Mouse (Mus musculus): ENCODE results near the gene Mkrn2. TPM values are rescaled to one million over a fixed set of nuclear protein-coding genes. Genes with fewer than 3 reads are reported as not detected.

Gene Mkrn2
- total RNA-seq (2012; rRNA removed): 13.1 and 15.8 TPM in 2 replicates
- polyA plus RNA-seq (2012; ENCODE audit: insufficient read depth in 1 of 2, insufficient read length in 2 of 2, low read depth in 1 of 2, low replicate concordance in 2 of 2, missing spikeins in 1 of 2): 10 to 100 TPM in 1 of 2 experiments, not detected in 1; 38.1 TPM

DNA sequence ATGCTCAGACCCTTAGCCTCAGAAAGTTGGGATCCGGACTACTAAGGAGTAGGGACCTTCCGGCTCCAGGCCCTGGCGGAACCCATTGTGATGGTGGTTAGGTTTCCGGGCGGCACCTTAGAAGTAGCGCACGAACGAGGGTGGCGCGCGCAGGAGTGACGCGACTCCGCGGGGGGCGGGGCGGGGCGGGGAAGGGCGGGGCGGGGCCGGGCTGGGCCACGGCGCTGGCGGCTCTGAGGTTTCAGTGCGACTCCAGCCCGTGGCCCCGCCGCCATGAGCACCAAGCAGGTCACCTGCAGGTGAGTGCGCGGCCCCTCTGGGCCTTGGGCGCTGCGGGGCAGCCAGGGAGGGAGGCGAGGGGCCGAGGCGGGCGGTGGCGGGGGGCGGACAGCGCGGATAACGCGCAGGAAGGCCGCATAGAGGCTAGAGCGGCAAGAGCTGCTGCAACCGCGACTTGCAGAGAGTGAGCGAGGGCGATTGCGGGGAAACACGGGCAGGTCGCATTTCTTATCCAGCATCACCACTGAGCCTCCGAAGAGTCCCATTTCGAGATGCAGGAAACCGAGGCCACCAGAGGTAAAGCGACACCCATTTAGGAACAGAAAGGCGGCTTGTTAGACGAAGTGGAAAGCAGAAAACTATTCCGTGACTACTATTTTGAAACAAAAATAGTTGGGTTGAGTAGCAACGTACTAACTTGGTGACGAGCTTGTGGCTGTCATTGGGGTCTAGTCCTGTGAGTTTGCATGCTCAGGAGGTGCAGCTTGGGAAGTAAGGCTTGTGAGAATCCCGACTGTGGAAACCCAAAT, at the start of gene Mkrn2:
Gene Mkrn2, plus strand, starts transcription at position 188 of the 809 bp plus-strand sequence.
- H3K36me3 ChIP-seq (ENCODE audit: control insufficient read depth in 1 of 2, insufficient read depth in 2 of 2, low read length in 2 of 2): peaks cover 0 to 10% of the 10 kb centered on the region in 2 experiments; a peak in 2 of 4 replicates
- peak within 1 kb of the TSS; percentile 78 for H3K27ac ChIP-seq (ENCODE audit: control insufficient read depth, low read depth, low read length)
- DNase-seq (ENCODE audit: low read depth, low spot score): peak; percentile 92
- no peaks in the 10 kb centered on the region for H3K27me3 ChIP-seq (ENCODE audit: control insufficient read depth in 1 of 2, insufficient read depth in 2 of 2, low read length in 2 of 2)
- TF ChIP-seq MXI1 (IDR thresholded peaks at IDR 0.05; ENCODE audit: low read depth, low read length) (peak; percentile 67; the same call in 1 of the 2 replicates), MYC (IDR thresholded peaks at IDR 0.05; ENCODE audit: low read depth, low read length) (peak; percentile 47; the same call in 1 of the 2 replicates), JUND (IDR thresholded peaks at IDR 0.05; ENCODE audit: low read depth, low read length) (no peak), ETS1 (IDR thresholded peaks at IDR 0.05; ENCODE audit: low read depth, low read length) (no peak), ELF1 (IDR thresholded peaks at IDR 0.05; ENCODE audit: low read depth, low read length) (peak; percentile 61), SMC3 (IDR thresholded peaks at IDR 0.05; ENCODE audit: low read depth, low read length) (no peak), NRF1 (IDR thresholded peaks at IDR 0.05; ENCODE audit: insufficient read depth, low read depth, low read length, poor library complexity, severe bottlenecking) (peak; percentile 66), TBP (IDR thresholded peaks at IDR 0.05; ENCODE audit: low read depth, low read length) (peak; percentile 58), RCOR1 (IDR thresholded peaks at IDR 0.05; ENCODE audit: low read depth, low read length) (no peak), NELFE (IDR thresholded peaks at IDR 0.05; ENCODE audit: low read depth, low read length) (peak; percentile 59), BHLHE40 (IDR thresholded peaks at IDR 0.05; ENCODE audit: borderline replicate concordance, low read depth, low read length) (no peak), EP300 (IDR thresholded peaks at IDR 0.05; ENCODE audit: low read depth in 1 of 2, low read length in 2 of 2) (0 out of 4 replicates have a peak, but pooled peaks of 1 of the 2 experiments have one; percentile 13), TAL1 (IDR thresholded peaks at IDR 0.05; ENCODE audit: low read length) (no peak), MAZ (IDR thresholded peaks at IDR 0.05; ENCODE audit: low read depth, low read length) (peak; percentile 51), MAX (IDR thresholded peaks at IDR 0.05; ENCODE audit: low read length) (0 out of 2 replicates have a peak, but pooled peaks have one; percentile 31), HCFC1 (IDR thresholded peaks at IDR 0.05; ENCODE audit: low read depth, low read length) (peak; percentile 90), USF2 (IDR thresholded peaks at IDR 0.05; ENCODE audit: borderline replicate concordance in 1 of 2, insufficient read depth in 1 of 2, low read depth in 1 of 2, low read length in 2 of 2) (no peak), POLR2A (IDR thresholded peaks at IDR 0.05; ENCODE audit: control insufficient read depth in 1 of 2, insufficient read depth in 1 of 2, low read depth in 1 of 2, low read length in 2 of 2, poor library complexity in 1 of 2) (peak; percentile 75 to 91; a peak in 3 of 4 replicates), E2F4 (IDR thresholded peaks at IDR 0.05; ENCODE audit: borderline replicate concordance, low read depth, low read length) (no peak), POLR2AphosphoS2 (IDR thresholded peaks at IDR 0.05; ENCODE audit: low read length) (peak; percentile 67; the same call in 1 of the 2 replicates), CTCF (IDR thresholded peaks at IDR 0.05 in 2 of 3, conservative IDR thresholded peaks at IDR 0.05 in 1 of 3; ENCODE audit: control insufficient read depth in 1 of 3, insufficient read depth in 1 of 3, low read depth in 2 of 3, low read length in 3 of 3, poor library complexity in 1 of 3, severe bottlenecking in 1 of 3) (no peak), SIN3A (IDR thresholded peaks at IDR 0.05; ENCODE audit: low read length) (peak; percentile 89), MYB (IDR thresholded peaks at IDR 0.05; ENCODE audit: low read depth, low read length) (no peak), KAT2A (conservative IDR thresholded peaks at IDR 0.05; ENCODE audit: low read depth, low read length) (no peak; the same call in 1 of the 2 replicates), TCF12 (IDR thresholded peaks at IDR 0.05; ENCODE audit: low read depth, low read length) (0 out of 2 replicates have a peak, but pooled peaks have one; percentile 38)
- peaks cover 7% of the 10 kb centered on the region for H3K79me2 ChIP-seq (ENCODE audit: control insufficient read depth, insufficient read depth, low read length, poor library complexity)
- H3K4me3 ChIP-seq (ENCODE audit: control insufficient read depth in 1 of 2, insufficient read depth in 1 of 2, low read depth in 2 of 2, low read length in 2 of 2): peak within 1 kb of the TSS; percentile 88 to 98
- peak within 1 kb of the TSS; percentile 91 for H3K9ac ChIP-seq (ENCODE audit: control insufficient read depth, low read depth, low read length, poor library complexity, severe bottlenecking)
- H3K9me3 ChIP-seq (replicated peaks; ENCODE audit: insufficient read depth, low read length): no peaks in the 10 kb centered on the region
- peaks cover 2 to 5% of the 10 kb centered on the region in 2 experiments; a peak in 3 of 4 replicates for H3K4me1 ChIP-seq (ENCODE audit: control insufficient read depth in 1 of 2, insufficient read depth in 2 of 2, low read length in 2 of 2)

Measured in MEL (cell line).